Mouse (Mus musculus): ENCODE data around the gene Kcnc3.
A peak's percentile ranks its signal among the peaks of the same experiment; 100 is the strongest.

- TF ChIP-seq CTCF (IDR thresholded peaks at IDR 0.05) = no peak
- peak; percentile 89 for TF ChIP-seq EP300 (IDR thresholded peaks at IDR 0.05)
Observed at GRCm38 (mm10) chr7:44572213-44572701, 18.2 kb upstream of the Kcnc3 start, which contains the start of gene Napsa.

Measured in lung, postnatal 0 days (tissue).